Mouse (Mus musculus): Measurements from ENCODE around the gene Fyb. TPM values are rescaled to one million over a fixed set of nuclear protein-coding genes. Genes with fewer than 3 reads are reported as not detected.
"Not testable (repeated sequence)": the region's sequence is repeated elsewhere in the genome, so short reads cannot be mapped to it uniquely, and the experiment has no call there.

The Fyb gene
- total RNA-seq, 1 experiment from 2014 or later, result 449 TPM

DNA sequence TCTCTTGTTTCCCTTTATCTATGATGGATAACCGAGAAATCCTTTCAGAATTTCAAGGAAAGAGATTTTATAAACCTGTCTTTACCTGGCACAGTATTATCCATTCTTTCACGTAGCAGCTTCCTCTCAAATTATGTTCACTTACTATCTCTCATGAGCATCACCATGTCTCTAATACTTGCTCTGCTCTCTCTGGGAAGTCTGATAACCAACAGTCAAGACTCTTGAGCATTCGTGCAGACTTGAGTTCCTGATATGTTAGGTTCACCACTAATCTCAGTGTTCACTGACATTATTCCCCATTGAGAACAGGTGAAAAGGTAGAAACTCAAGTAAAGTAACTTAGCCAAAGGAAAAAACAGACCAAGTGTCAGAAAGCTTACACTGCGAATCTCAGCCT, 34.9 kb downstream of the Fyb start:
- no peak for ATAC-seq (replicated peaks; ENCODE audit: insufficient number of reproducible peaks, low FRiP score, low TSS enrichment, poor library complexity, severe bottlenecking)

DNA sequence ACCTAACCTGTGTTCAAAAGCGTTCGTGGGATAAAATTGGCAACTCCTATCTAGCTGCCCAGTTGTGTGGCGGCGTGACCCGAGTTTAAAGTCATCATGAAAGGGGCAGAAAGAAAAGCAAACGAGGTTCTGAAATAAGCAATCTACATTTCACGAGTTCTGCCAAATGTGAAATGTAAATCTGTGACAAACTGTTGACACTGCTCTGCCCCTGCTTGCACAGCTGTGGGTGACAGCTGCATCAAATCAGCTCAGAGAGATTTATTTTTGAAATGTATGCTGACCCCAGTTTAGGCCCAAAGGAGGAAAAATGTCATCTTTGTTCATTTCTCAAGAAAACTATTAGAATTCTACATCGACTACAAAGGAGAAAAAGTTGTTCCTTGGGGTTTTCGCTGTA, 36.5 kb downstream of the Fyb start:
- no peak for ATAC-seq (replicated peaks; ENCODE audit: insufficient number of reproducible peaks, low FRiP score, low TSS enrichment, poor library complexity, severe bottlenecking)

DNA sequence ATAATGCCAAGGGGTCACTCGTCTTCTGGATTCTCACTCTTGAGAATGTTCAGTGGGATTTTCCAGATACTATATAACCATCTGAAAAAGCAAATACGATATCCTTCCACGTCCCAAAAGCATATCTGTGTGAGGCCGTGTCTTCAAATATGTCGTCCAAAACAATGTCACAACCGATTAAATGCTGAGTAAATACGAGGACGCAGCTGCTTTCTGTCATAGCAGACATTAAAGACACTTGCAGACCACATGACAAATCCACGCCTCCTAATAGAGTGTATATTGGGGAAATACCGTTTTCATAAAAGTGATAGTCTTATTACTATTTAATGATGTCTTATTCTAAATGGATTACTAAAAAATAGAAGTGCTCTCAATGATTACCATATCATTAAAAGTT, 38.0 kb downstream of the Fyb start:
- ATAC-seq (replicated peaks; ENCODE audit: insufficient number of reproducible peaks, low FRiP score, low TSS enrichment, poor library complexity, severe bottlenecking), result no peak

DNA sequence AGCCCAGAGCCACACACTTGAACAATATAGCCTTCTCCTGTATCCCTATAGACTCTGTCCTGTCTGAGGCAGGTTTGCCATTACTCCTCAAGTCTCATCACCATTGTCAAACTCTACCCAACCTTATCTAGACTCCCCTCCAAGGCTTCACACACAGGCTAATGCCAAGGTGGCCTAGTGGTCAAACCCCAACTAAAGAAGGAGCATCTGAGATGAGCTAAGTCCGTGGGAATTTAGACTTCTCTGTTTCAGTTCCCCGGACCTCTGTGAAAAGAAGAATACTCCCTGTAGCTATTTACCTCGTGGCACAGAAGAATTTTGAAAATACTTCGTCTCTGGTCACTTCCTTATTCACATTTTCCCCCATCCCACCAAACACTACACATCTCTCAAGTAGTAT, 39.5 kb downstream of the Fyb start:
- peak; percentile 62 for ATAC-seq (replicated peaks; ENCODE audit: insufficient number of reproducible peaks, low FRiP score, low TSS enrichment, poor library complexity, severe bottlenecking)

DNA sequence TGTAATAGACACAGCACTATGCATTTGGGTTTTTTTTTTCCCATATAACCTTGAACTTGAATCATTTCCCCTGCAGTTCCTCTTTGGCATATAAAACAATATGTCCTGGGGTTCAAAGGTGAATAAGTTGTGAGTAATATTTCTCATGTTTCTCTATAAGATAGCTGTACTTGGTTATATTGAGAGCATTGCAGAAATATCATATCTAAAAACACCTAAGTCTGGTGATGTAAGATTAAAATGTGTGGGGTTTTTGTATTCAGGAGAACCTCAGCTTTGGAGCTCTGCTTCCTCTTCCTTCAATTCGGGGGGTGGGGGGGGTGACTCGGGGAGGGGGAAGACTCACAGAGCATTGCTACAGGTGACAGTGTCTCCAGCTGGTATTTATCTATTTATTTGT, 40.0 kb downstream of the Fyb start:
- ATAC-seq (replicated peaks; ENCODE audit: insufficient number of reproducible peaks, low FRiP score, low TSS enrichment, poor library complexity, severe bottlenecking), result no peak

DNA sequence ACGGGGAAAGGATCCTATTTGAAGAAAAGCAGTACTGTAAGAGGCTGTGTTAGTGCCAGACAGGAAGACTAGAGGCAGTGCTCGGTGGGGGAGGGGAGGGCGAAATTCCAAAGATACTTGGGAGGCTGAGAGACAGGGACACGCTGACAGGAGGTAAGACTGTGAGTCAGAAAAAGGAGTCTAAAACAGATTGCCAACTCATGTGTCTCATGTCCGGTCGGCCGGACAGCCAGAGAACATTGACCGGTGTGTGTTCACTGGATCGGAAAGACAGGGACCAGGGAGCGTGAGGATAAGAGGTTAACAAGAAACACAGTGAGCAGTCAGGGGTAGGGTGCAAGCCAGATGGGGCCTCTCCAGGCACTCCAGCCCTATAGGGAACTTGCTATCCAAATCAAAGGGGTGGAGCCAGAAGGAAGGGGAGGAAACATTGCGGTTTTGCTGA, 42.3 kb downstream of the Fyb start:
- ATAC-seq (replicated peaks; ENCODE audit: insufficient number of reproducible peaks, low FRiP score, low TSS enrichment, poor library complexity, severe bottlenecking), result peak; percentile 62

DNA sequence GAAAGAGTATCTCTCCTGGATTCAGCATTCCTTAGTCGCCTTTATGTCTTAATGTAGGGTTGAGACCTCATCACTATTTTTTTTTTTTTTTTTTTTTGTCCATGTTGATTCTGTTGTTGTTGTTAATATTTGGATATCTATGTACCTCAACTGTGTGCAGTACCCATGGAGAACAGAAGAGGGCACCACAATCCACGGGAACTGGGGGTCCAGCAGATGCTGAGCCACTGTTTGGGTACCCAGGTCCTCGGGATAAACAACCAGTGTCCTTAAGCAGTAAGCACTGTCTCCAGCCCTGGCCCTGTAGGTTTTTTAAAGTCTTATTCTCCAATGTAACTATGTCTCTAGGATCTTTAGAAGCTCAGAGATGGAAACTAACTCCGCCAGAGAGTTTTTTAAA, 43.2 kb downstream of the Fyb start:
- no peak for ATAC-seq (replicated peaks; ENCODE audit: insufficient number of reproducible peaks, low FRiP score, low TSS enrichment, poor library complexity, severe bottlenecking)

DNA sequence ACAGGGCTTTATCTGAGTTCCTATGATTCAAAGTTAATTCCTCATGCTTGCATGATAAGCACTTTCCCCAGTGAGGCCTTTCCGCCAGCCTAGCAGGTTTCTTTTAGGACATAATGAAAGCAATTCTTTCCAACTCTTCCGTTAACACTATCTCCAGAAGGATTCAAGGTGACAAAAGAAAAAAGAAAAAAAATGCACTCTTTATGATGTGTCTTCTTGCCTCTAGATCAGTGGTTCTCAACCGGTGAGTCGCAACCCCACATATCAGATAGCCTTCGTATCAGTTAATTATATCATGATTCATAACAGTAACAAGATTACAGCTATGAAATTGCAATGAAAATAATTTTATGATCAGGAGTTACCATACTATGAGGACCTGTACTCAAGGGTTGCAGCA, 45.3 kb downstream of the Fyb start:
- ATAC-seq (replicated peaks; ENCODE audit: insufficient number of reproducible peaks, low FRiP score, low TSS enrichment, poor library complexity, severe bottlenecking), result no peak

DNA sequence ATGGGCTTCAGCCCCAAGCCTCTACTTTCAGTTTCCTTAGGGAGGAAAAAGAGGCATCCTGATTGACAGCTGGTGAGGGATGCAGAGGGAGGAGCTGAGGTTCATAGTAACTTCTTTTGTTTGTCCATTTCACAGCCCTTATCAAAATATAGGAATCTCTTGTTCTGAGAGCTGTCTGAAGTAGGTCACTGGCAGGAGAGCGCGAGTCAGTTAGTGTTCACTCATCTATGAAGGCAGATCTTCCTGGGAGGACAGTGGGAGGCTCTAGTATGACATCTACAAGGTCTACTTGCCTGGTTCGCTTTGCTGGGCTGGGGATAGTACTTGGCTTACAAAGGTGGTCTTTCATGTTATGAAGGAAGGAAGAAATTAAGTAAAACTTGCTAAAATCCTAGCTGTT, 46.0 kb downstream of the Fyb start:
- no peak for ATAC-seq (replicated peaks; ENCODE audit: insufficient number of reproducible peaks, low FRiP score, low TSS enrichment, poor library complexity, severe bottlenecking)

DNA sequence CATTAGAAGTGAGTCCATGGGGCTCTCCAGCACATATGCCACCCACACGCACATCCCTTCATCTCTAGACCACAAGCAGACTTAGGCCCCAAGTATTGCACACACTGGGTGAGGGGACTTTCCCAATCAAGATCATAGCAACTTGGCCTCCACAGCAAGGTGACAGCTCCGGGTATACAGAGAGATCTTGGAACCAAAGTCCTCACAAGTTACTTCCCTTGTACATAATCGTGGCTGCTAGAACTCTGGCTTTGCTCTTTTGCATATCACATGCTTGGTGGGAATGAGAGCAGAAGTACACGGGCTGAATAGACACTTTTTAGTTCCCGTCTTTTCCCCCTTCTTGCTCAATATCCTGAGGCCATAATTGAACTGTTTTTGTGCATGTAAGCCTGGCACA, 46.4 kb downstream of the Fyb start:
- ATAC-seq (replicated peaks; ENCODE audit: insufficient number of reproducible peaks, low FRiP score, low TSS enrichment, poor library complexity, severe bottlenecking), result peak; percentile 69

DNA sequence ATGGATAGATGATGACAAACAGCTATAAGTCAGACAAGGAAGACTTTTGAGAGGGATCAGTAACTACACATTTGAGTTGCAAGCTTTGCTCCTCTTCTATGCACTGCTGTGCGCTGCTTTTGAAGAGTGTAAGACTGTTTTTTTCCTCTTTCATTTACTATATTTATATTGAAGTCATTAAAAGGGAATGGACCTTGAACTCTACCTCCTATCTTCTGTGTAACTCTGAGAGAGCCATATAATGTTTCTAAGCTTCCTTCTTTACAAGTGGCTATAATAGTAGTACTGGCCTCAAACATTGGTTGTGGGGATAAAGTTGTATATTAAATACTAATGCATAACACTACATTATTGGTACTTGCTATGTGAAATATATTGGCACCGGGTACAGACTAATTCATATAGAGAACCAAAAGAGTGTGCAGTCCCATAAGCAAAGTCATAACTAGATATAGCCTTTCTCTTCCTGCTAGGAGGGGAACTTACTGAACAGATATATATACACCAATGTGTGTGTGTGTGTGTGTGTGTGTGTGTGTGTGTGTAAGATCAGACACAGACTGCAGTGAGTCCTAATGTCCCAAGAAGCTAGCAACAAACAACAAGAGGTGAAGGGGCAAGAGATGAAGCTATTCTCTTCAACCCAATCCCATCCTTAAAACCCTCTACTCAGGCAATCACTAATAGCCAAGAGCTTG, 47.7 kb downstream of the Fyb start:
- no peak for ATAC-seq (replicated peaks; ENCODE audit: insufficient number of reproducible peaks, low FRiP score, low TSS enrichment, poor library complexity, severe bottlenecking)

DNA sequence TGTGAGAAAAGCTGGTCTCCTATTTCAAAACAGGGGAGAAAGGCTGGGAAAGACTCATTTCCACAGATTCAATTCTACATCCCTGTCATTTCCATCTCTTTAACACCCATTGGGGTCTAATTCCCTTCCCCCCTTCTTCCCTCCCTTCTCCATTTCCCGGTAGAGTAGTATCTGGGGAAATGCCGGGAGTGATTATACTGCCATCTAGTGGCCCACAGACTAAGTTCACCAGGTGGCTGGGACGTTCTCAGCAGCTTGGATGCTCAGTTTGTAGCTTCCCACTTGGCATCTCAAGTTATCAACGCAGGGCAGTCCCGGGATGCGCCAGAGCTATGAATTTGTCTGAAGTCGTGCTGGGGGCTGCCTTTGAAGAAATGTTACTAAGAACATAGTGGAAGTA, 48.2 kb downstream of the Fyb start:
- peak; percentile 37 for ATAC-seq (replicated peaks; ENCODE audit: insufficient number of reproducible peaks, low FRiP score, low TSS enrichment, poor library complexity, severe bottlenecking)

DNA sequence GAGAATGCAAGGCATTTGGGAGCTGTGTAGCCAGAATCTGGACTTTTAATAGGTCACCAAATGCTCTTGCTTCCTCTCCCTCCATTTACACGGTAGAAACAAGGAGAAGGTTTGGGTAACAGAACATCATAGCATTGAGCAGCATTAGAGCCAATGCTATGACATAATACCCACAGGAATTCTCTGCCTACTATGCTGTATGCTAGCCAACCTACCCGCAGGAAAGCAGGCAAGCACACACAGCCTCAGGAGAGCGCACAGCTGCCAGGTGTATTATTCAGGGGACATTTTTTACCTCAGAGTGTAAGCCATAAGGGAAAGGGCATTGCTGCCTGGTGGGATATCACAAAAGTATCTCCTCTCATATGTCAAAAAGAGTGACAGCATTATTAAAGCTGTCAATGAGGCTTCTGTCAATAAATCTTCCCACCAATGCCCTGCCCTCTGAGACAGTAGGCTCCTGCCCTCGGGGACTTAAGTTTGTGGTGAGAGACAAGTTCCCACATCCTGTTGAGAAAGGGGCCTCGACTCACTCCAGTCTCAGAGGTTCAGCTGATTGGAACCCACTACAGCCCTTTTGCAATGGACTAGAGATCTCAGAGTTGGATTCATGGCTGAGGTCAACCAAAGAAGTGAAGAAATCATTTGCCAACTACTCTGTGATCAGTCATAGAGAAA, 51.8 kb downstream of the Fyb start:
- peak; percentile 73 for ATAC-seq (replicated peaks; ENCODE audit: insufficient number of reproducible peaks, low FRiP score, low TSS enrichment, poor library complexity, severe bottlenecking)

DNA sequence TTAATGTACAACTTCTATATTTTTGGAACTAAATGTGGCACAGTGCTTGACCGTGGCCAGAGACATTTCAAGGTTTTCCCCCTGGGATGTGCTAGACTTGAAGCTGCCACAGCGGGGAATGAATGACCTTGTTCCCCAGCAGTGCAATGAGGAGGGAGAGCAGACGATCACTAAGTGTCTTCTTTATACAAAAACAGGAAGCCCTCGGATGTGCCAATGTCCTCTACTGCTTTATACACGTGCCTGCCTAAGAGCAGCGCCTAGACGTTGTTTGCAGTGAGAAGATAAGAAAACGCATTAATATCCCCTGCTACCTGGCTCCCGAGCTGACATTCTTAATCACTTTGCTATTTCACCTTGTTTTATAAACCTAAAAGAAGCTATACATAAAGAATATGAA, 55.3 kb downstream of the Fyb start:
- ATAC-seq (replicated peaks; ENCODE audit: insufficient number of reproducible peaks, low FRiP score, low TSS enrichment, poor library complexity, severe bottlenecking), result peak; percentile 52; the same call in 1 of the 2 replicates

DNA sequence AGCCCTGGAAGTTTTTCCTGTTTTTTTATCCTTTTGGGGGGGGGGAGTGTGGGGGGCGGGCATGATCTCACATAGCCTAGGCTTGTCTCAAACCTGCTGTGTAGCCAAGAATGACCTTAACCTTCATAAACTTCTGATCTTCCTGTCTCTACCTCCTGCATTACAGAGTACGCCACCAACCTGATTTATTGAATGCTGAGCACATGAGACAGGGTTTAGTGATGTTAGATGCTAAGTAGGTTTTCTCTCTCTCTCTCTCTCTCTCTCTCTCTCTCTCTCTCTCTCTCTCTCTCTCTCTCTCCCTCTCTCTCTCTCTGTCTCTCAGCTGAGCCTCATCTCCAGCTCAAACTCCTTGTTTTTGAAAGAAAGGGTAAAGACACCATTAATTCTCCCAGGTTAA, 56.0 kb downstream of the Fyb start:
- no peak for ATAC-seq (replicated peaks; ENCODE audit: insufficient number of reproducible peaks, low FRiP score, low TSS enrichment, poor library complexity, severe bottlenecking)

DNA sequence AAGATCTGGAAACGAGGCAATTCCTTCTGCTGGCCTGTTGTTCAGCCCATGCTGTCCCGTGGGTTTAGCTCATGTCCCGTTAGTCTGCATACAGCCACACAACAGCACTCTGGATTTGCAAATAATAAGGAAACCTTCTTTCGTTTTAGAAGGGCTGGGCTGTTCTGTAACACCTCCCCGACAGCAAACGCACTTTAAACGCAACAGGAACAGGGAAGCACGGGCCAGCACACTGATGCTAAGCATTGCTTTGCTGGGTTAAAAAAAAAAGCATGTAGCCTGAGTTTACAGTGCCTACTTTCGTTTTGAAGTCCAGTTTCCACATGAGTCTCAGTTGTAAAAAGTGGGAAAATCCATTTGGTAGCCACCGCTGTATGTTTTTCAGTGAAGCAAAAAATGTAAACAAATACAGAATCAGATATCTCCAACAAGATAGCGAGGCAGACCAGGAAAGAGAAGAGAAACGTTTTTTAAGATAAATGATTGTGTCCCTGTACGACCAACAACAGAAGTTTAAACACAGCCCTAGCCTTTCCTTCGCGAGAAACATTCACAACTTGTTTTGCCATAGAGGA, 56.6 kb downstream of the Fyb start:
- peak; percentile 25; the same call in 1 of the 2 replicates for ATAC-seq (replicated peaks; ENCODE audit: insufficient number of reproducible peaks, low FRiP score, low TSS enrichment, poor library complexity, severe bottlenecking)

DNA sequence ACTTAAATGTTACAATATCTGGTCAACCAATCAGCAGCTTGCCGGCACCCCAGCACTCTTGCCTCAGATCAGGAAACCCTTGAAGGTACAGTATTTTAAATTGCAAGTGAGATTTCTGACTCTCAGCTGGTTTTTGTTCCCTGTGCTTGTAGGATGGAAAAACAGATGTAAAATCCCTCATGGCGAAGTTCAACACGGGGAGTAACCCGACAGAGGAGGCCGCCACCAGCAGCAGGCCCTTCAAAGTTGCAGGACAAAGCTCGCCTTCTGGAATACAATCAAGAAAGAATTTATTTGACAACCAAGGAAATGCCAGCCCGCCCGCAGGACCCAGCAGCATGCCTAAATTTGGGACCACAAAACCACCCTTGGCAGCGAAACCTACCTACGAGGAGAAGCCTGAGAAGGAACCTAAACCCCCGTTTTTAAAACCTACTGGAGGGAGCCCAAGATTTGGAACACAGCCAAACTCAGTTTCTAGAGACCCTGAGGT, 57.2 kb downstream of the Fyb start:
- ATAC-seq (replicated peaks; ENCODE audit: insufficient number of reproducible peaks, low FRiP score, low TSS enrichment, poor library complexity, severe bottlenecking), result peak; percentile 67

DNA sequence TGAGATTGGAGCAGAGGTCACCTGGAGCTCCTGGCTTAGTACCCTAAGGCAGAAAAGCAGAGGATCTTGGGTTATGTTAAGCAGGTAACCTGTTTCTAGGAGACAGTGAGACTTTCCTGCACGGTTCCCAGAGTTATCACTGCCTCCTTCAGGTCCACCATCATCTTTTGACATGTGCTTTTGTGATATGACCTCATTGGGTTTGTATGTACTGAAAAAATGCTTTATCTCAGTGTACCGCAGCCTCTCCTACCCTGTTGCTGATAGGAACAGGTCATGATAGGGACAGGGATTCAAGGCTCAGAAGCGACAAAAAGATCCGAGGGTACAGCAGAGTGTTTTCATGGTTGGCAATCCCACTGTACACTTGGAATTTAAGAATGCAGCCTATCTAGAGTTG, 62.0 kb downstream of the Fyb start:
- ATAC-seq (replicated peaks; ENCODE audit: insufficient number of reproducible peaks, low FRiP score, low TSS enrichment, poor library complexity, severe bottlenecking), result no peak

DNA sequence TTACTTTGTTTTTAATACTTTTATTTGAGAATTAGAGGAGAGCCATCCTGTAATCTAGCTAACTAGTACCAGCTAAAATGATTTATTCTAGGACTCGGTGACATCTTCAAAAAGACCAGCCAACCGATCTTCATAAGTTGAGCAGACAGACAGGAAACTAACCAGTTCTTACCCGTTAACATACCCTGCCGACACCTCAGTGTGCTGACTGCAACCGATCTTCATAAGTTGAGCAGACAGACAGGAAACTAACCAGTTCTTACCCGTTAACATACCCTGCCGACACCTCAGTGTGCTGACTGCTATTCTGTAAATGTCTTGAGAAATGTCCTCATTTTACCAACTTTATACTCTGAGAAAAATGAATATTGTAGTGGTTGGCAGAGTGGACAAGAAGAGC, 63.7 kb downstream of the Fyb start:
- not testable (repeated sequence) for ATAC-seq (replicated peaks; ENCODE audit: insufficient number of reproducible peaks, low FRiP score, low TSS enrichment, poor library complexity, severe bottlenecking)

DNA sequence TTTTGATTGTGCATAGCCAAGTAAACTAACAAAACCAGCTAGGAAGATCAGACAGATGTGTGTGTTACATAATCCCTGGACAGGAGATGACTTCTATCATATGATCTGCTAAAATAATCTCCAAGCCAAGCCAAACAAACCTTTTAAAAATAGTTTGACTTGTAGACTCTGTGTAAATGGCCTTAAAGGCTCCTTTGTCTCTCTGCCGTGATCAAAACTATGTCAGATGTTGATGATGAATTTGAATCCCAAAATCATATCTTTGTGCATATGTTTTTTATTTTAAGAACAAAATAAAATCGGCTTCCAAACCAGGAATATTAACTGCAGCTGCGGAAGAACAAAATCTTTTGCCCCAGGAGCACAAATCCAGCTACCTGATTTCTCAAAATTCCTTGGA, 64.9 kb downstream of the Fyb start:
- ATAC-seq (replicated peaks; ENCODE audit: insufficient number of reproducible peaks, low FRiP score, low TSS enrichment, poor library complexity, severe bottlenecking), result no peak

All from monocyte, adult 5-6 weeks (primary cell).